Mouse (Mus musculus): Measurements from ENCODE around the gene Slc6a19. TPM values are rescaled to one million over a fixed set of nuclear protein-coding genes. Genes with fewer than 3 reads are reported as not detected.

The Slc6a19 gene
- total and polyA plus RNA-seq, 2 experiments from 2014 or later, result 0.05 to 0.51 TPM

DNA sequence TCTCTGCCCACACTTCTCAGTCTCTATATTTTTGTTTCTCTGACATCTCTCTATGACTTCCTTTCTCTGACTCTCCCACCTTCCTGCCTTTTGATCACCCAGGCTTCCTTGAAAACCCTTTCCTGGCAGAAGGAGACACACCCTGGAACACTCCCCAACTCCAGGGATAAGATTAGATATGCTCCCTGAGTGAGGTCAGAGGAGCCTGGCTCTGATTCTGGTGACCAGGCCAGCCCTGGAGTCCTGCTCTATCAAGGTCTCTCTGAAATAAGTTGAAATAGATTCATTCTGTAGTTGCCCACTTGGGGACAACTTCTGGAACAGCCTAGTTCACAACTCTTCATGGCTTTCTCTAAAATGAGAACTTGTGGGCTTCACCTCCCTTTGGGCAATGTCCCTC, 24.0 kb upstream of the Slc6a19 start:
- H3K27ac ChIP-seq, result no peak overlapping the region
- TF ChIP-seq CTCF (IDR thresholded peaks at IDR 0.05; ENCODE audit: low read depth), result no peak

DNA sequence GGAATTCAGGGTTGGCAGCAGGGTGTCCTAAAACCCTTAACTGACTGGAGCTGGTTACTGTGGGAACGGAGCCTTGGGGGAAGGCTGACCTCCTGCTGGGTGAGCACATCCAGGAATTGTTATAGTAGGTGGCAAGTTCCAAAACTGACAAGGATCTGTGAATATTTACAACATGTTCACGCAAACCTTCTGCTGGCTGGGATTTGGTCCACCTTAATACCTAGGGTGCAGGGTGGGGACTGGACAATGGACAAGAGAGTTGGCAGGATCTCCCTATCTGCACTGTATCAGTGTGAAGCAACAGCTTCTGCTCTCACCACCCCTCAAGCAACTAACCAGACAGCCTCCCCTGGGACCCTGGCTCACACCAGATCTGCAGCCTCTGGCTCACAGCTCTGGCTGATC, 23.0 kb upstream of the Slc6a19 start:
- no peaks in the 10 kb centered on the region for H3K27me3 ChIP-seq (ENCODE audit: insufficient read depth, low read length)
- no peaks in the 10 kb centered on the region for H3K9me3 ChIP-seq (ENCODE audit: low read length)
- ATAC-seq, result no peak
- DNase-seq (ENCODE audit: low spot score), result peak; percentile 4
- H3K4me1 ChIP-seq (ENCODE audit: insufficient read depth, low read length), result peaks cover 3% of the 10 kb centered on the region; the same call in 1 of the 2 replicates
- H3K9ac ChIP-seq (replicated peaks; ENCODE audit: low read length), result no peak overlapping the region
- 27% methylated on average over 2 of the region's 2 CpGs for WGBS
- H3K4me3 ChIP-seq (ENCODE audit: low read length), result no peak overlapping the region
- no peak for TF ChIP-seq CTCF (IDR thresholded peaks at IDR 0.05; ENCODE audit: low read depth)
- no peak overlapping the region for H3K4me2 ChIP-seq (ENCODE audit: low read depth, low read length)
- no peak overlapping the region; the same call in 1 of the 2 replicates for H3K27ac ChIP-seq
- no peaks in the 10 kb centered on the region for H3K36me3 ChIP-seq (ENCODE audit: insufficient read depth, low read length)

More for the DNA sequence above, 24.0 kb upstream of the Slc6a19 start:
- Histone ChIP-seq H3K4me3 (ENCODE audit: low read length) (no peak overlapping the region), H3K9ac (replicated peaks; ENCODE audit: low read length) (no peak overlapping the region), H3K4me2 (ENCODE audit: low read depth, low read length) (no peak overlapping the region), H3K27me3 (ENCODE audit: insufficient read depth, low read length) (no peaks in the 10 kb centered on the region), H3K36me3 (ENCODE audit: insufficient read depth, low read length) (no peaks in the 10 kb centered on the region), H3K9me3 (ENCODE audit: low read length) (no peaks in the 10 kb centered on the region), H3K4me1 (ENCODE audit: insufficient read depth, low read length) (peaks cover 9% of the 10 kb centered on the region)
- DNase-seq (ENCODE audit: low spot score) (no peak), ATAC-seq (no peak)

DNA sequence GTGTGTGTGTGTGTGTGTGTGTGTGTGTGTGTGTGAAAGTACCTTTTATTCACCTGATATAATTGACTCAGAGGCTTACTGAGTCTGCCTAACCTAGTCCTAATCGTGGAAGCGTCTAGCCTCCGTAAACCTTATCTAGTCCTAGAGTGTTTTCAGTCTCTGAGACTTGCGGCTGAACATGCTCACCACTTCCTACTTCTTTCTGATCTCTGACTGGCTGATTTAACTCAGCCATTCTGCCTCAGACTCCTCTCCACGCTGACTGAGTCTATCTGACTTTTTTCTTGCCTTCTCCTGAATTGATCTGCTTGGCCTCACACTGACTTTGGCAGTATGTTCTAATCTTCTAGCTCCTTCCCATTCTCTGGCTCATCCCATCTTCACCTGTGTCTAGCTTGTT, 20.6 kb upstream of the Slc6a19 start:
- Histone ChIP-seq H3K27me3 (ENCODE audit: insufficient read depth, low read length) (no peaks in the 10 kb centered on the region), H3K27ac (no peak overlapping the region), H3K9ac (replicated peaks; ENCODE audit: low read length) (no peak overlapping the region), H3K4me3 (ENCODE audit: low read length) (no peak overlapping the region), H3K9me3 (ENCODE audit: low read length) (no peaks in the 10 kb centered on the region), H3K4me1 (ENCODE audit: insufficient read depth, low read length) (no peaks in the 10 kb centered on the region), H3K4me2 (ENCODE audit: low read depth, low read length) (no peak overlapping the region), H3K36me3 (ENCODE audit: insufficient read depth, low read length) (no peaks in the 10 kb centered on the region)
- TF ChIP-seq CTCF (IDR thresholded peaks at IDR 0.05; ENCODE audit: low read depth), result no peak
- DNase-seq (ENCODE audit: low spot score) (no peak), ATAC-seq (no peak)
- 78% methylated on average over 5 of the region's 5 CpGs for WGBS

DNA sequence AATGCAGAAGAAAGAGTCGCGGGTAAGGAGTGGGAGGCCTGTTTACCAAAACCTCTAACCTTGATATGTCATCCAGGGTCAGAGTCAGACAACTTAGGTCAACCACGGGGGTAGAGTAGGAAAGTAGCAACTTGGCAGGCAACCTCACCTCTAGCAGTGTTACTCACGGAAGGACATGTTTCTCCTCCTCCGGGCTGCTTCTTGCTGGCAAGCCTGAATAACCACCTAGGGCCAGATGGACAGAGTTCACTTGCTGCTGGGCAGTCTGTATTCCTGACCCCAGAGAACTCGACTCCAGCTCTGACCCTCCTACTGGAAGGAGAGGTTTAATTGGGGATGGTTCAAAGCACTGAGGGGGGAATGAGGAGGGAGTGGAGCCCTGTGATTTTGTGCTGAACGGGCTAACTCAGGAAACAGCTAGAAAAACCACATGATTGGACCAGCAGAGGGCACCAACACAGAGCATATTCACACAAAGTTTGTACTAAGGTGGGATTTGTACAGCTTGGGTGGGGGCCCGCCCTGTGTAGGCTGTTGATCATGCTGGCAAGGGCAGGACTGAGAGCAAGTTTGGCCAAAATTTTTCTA, 18.5 kb upstream of the Slc6a19 start:
- Histone ChIP-seq H3K9me3 (ENCODE audit: low read length) (no peaks in the 10 kb centered on the region), H3K9ac (replicated peaks; ENCODE audit: low read length) (no peak overlapping the region), H3K27me3 (ENCODE audit: insufficient read depth, low read length) (no peaks in the 10 kb centered on the region), H3K27ac (no peak overlapping the region), H3K4me2 (ENCODE audit: low read depth, low read length) (no peak overlapping the region), H3K4me3 (ENCODE audit: low read length) (no peak overlapping the region), H3K36me3 (ENCODE audit: insufficient read depth, low read length) (no peaks in the 10 kb centered on the region), H3K4me1 (ENCODE audit: insufficient read depth, low read length) (no peaks in the 10 kb centered on the region)
- 35% methylated on average over 8 of the region's 8 CpGs for WGBS
- DNase-seq (ENCODE audit: low spot score), result peak; percentile 50
- ATAC-seq, result peak; percentile 67
- TF ChIP-seq CTCF (IDR thresholded peaks at IDR 0.05; ENCODE audit: low read depth), result peak; percentile 79

DNA sequence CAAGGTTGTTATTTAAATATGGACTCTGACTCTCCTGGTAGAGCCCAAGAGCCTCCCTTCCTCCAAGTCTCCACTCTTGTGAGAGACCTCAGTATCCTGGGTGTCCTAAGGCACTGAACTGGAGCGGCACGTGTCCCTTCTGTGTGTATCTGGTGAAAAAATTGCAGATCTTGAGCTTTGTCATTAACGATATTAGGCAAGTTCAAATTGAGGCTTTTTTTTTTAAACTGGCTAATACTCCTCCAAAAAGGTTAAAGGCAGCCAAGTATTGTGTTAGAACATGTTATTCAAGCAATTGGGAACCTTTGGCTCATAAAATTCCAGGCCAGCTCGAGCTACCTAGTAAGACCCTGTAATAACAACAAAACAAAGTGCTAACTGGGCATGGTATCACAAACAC, 15.6 kb upstream of the Slc6a19 start:
- 88% methylated on average over 4 of the region's 4 CpGs for WGBS
- H3K9ac ChIP-seq (replicated peaks; ENCODE audit: low read length), result no peak overlapping the region
- H3K27ac ChIP-seq, result no peak overlapping the region
- ATAC-seq (no peak), DNase-seq (ENCODE audit: low spot score) (no peak)
- H3K36me3 ChIP-seq (ENCODE audit: insufficient read depth, low read length), result no peaks in the 10 kb centered on the region
- H3K9me3 ChIP-seq (ENCODE audit: low read length), result no peaks in the 10 kb centered on the region
- no peak for TF ChIP-seq CTCF (IDR thresholded peaks at IDR 0.05; ENCODE audit: low read depth)
- no peaks in the 10 kb centered on the region for H3K27me3 ChIP-seq (ENCODE audit: insufficient read depth, low read length)
- no peak overlapping the region for H3K4me2 ChIP-seq (ENCODE audit: low read depth, low read length)
- H3K4me1 ChIP-seq (ENCODE audit: insufficient read depth, low read length), result no peaks in the 10 kb centered on the region
- H3K4me3 ChIP-seq (ENCODE audit: low read length), result no peak overlapping the region

DNA sequence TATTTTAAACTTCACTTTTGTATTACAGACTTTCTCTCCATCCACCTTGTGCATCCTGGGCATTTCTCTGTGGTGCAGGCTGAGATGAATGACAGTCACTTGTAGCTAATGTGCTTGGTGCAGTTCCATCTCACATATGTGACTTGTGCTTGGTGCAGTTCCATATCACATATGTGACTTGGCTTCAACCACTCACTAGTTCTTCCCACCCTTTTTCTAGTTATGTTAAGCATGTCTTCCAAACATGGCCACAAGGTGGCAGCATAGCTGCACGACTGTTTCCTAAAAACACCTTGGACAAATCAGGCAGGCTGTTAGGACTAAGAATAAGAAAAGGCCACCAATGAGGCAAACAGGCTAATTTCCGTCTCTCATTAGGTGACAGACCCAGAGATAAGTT, 13.6 kb upstream of the Slc6a19 start:
- 0% methylated on average over 2 of the region's 2 CpGs for WGBS
- no peaks in the 10 kb centered on the region for H3K4me1 ChIP-seq (ENCODE audit: insufficient read depth, low read length)
- H3K9me3 ChIP-seq (ENCODE audit: low read length), result no peaks in the 10 kb centered on the region
- no peak overlapping the region for H3K4me3 ChIP-seq (ENCODE audit: low read length)
- no peak overlapping the region for H3K9ac ChIP-seq (replicated peaks; ENCODE audit: low read length)
- no peaks in the 10 kb centered on the region for H3K27me3 ChIP-seq (ENCODE audit: insufficient read depth, low read length)
- ATAC-seq (peak; percentile 79), DNase-seq (ENCODE audit: low spot score) (peak; percentile 96)
- no peak overlapping the region for H3K27ac ChIP-seq
- no peaks in the 10 kb centered on the region for H3K36me3 ChIP-seq (ENCODE audit: insufficient read depth, low read length)
- H3K4me2 ChIP-seq (ENCODE audit: low read depth, low read length), result no peak overlapping the region
- TF ChIP-seq CTCF (IDR thresholded peaks at IDR 0.05; ENCODE audit: low read depth), result peak; percentile 96

DNA sequence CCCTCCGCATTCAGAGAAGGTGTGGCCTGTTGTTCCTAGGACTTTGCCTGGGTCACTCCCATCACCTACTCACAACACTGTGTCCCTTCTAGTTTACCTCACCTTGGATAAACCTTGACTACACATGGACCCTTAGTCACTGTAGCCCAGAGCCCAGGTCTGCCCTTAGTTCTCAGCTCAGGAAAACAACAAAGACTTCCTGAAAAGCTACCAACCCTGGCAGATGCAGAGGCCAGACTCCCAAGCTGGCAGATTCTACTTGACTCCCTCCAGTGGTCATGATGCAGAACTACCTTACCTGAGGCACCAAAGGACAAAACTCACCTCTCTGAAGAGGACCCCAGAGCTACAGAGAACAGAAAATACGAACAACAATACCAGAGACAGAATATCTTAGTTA, 9.4 kb upstream of the Slc6a19 start:
- peak; percentile 48 for DNase-seq (ENCODE audit: low spot score)
- no peak overlapping the region for H3K9ac ChIP-seq (replicated peaks; ENCODE audit: low read length)
- H3K4me2 ChIP-seq (ENCODE audit: low read depth, low read length), result no peak overlapping the region
- no peak overlapping the region for H3K27ac ChIP-seq
- H3K4me1 ChIP-seq (ENCODE audit: insufficient read depth, low read length), result no peaks in the 10 kb centered on the region
- no peaks in the 10 kb centered on the region for H3K36me3 ChIP-seq (ENCODE audit: insufficient read depth, low read length)
- 73% methylated on average over 2 of the region's 2 CpGs for WGBS
- H3K9me3 ChIP-seq (ENCODE audit: low read length), result no peaks in the 10 kb centered on the region
- no peak overlapping the region for H3K4me3 ChIP-seq (ENCODE audit: low read length)
- TF ChIP-seq CTCF (IDR thresholded peaks at IDR 0.05; ENCODE audit: low read depth), result peak; percentile 68
- ATAC-seq, result no peak
- H3K27me3 ChIP-seq (ENCODE audit: insufficient read depth, low read length), result no peaks in the 10 kb centered on the region
